Mouse (Mus musculus) spleen, adult 18-20 months (tissue): Measurements from ENCODE around the gene Dnajb14.
"Not testable (repeated sequence)": the region's sequence is repeated elsewhere in the genome, so short reads cannot be mapped to it uniquely, and the experiment has no call there.

Experiments
- DNase-seq, 2 experiments: peaks; one replicate each; pipeline ENCODE4 v3.0.0; 2022; ENCODE audit warnings: mixed read lengths in 2 of 2

The Dnajb14 gene

DNA sequence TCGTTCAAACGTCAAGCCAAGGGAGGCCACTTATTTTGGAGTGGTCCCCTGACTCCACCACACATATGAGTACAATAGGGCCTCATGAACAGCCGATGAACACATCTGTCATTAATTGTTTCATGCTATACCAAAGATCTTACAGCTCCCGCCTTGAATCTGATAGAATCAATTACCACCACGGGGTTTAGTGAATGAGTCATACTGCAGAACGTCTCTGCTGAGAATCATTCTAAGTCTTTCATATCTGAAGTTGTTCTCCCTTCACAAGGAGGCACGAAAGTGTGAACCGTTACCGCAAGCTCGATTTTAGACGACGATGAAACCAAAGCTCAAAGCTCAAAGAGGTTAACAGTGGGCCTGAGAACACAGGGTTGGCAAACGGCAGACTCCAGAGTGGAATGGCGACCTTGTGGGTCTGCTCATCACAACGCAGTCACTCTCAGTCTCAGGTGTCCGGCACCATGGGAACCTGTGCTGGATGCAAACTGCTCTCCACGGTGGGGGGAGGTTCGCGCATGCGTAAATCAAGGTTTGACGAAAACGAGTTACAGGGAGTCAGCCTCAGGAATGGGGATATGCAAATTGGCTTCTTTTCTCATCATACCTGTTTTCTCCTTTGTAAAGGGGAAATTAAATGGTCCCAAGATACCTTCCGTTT is 86.9 kb downstream of the Dnajb14 start:
- DNase-seq, result no peak

DNA sequence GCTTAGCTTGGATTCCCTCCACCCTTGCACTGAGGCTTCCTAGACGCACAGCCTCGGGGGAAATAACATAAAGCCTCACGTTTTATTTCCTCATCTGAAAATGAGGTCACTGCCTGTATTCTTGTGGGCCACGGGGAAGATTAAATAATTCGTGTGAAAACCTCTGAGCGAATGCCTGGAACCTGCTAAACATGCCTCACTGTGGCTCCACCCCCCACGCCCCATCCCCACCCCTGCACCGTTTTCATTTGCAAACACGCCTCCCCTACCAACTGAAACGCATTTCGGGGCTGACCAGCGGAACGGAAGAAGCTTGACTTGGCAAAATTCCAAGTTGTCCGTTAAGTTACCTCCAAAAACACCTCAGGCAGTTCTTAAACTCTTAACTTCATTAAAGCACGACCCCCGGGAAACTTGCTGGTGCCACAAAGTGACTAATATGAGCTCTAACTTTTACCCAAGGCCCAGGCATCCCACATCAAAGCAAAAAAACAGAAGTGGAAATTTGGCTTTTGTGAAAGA is 88.1 kb downstream of the Dnajb14 start:
- DNase-seq, result no peak

DNA sequence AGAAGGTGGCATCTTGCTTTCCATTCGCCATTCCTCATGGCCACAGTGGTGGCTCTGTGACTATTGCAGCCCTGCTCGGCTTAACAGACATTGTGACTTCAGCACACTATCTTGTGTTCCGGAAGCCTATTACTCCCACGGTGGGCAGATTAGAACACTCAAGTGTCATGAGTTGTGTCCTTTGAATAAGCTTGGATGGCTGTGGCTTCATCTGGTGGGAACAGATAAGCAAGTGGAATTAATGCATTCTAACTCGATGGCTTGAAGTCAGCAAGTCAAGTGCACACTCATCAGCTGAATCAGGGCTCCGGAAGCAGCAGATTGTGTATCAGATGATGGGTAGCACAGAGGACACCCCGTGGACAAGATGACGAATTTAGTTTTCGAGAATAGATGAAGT is 90.4 kb downstream of the Dnajb14 start:
- no peak for DNase-seq

DNA sequence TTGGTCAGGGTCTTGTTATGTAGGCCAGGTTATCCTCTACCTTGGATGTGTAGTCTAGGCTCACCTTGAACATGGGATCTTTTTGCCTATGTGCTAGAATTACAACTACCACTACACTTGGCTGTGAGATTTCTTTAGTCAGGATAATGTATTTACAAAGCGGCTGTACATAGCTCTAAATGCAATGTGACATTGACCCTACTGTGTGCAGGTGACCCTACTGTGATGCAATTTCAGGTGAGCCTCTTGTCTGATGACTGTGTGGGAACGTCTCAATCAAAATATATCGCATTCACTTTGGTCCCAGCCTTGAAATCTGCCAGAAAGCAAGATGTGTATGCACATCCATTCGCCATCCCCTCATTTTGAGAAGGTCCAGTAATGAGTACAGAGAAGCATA is 90.9 kb downstream of the Dnajb14 start:
- no peak for DNase-seq

DNA sequence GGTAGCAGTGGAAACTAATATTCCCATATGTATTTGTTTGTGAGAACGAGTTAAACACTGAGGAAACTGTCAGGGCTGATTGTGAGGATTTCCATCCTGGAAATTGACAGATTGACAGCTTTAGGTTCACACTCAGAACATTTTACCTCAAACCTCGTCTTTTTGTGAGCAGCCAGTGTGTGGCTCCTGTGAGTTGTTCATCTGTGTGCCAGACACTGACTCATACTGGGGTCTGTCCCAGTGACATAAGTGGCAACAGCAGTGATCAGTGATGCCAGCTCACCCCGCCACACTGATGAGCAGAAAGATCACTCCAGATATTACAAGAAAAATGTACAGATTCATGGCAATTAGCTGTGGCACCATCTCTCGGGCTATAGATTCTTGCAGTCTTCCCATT is 92.0 kb downstream of the Dnajb14 start:
- DNase-seq, result no peak

DNA sequence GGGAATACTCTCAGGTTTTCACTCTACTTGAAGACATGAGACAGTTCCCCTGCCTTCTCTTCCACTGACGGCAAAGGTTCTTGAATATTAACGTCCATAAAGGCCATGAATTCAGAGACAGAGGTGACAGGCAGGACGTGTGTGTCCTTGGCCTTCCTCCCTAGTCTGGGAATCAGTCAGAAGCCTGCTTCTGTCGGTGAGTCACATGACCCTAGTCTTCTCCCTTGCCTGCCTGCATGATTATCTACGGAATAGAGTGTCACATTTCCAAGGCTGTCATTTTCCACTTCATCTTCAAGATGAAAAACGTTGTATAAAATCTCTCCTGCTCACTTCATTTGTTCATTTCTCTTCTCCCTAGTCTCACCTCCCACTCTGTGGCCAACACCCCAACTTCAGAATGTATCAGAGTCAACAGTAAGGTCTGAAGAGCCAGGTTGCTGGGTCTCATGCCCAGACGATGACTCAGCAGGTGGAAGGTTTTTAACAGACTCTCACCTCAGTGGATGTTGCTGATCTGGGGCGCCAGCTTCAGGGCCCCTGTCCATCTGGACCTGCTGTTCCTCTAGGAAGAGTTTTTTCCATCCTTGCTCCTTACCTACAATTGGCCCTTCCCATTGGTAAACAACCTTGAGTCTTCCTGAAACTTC is 94.4 kb downstream of the Dnajb14 start:
- no peak for DNase-seq

DNA sequence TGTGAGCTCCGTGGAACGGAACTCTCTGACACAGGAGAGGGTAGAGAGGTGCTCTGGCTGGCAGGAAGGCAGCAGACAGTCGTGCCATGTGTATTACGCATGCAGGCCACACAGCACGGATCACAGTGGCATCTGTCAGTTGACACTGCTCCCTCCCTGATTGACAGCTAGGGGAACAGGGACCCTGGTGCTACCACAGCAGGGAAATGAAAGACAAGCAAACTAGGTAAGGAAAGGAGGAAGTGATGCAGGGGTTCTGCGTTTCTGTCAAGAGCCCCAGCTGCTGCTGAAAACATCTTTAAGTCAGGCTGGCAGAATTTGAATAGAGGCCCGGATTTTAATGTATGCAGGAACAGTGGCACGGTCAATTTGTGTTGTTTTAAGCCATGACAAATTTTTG is 96.0 kb downstream of the Dnajb14 start:
- DNase-seq, result no peak

DNA sequence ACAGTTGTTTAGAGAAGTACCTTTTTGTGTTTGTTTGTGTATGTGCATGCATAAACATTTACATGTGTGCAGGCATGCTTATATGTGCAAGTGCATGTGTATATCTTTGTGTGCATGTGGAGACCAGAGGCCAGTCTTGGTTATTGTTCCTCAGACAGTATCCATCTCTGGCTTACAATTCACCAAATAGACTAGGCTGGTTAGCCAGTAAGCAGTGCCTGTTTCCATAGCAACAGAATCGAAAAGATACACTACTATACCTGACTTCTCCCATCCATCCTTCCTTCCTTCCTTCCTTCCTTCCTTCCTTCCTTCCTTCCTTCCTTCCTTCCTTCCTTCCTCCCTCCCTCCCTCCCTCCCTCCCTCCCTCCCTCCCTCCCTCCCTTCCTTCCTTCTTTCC is 96.5 kb downstream of the Dnajb14 start:
- DNase-seq, result not testable (repeated sequence)
